Mouse (Mus musculus): ENCODE measurements around the gene St6galnac3.
A peak's percentile ranks its signal among the peaks of the same experiment; 100 is the strongest.
"Not testable (repeated sequence)": the region's sequence is repeated elsewhere in the genome, so short reads cannot be mapped to it uniquely, and the experiment has no call there.

Gene St6galnac3

GRCm38 (mm10) chr3:153408361-153408760 lies 316.6 kb downstream of the St6galnac3 start:
- no peak for DNase-seq (ENCODE audit: low spot score)

GRCm38 (mm10) chr3:153407698-153408097 lies 317.3 kb downstream of the St6galnac3 start:
- DNase-seq (ENCODE audit: low spot score): no peak

GRCm38 (mm10) chr3:153406858-153407257 lies 318.1 kb downstream of the St6galnac3 start:
- no peak for DNase-seq (ENCODE audit: low spot score)

- DNase-seq (ENCODE audit: low spot score): no peak
Observed at GRCm38 (mm10) chr3:153406220-153406619, 318.8 kb downstream of the St6galnac3 start.

GRCm38 (mm10) chr3:153405643-153406042 lies 319.3 kb downstream of the St6galnac3 start:
- DNase-seq (ENCODE audit: low spot score): no peak

- no peak for DNase-seq (ENCODE audit: low spot score)
Observed at GRCm38 (mm10) chr3:153400259-153400658, 324.7 kb downstream of the St6galnac3 start.

- DNase-seq (ENCODE audit: low spot score): peak; percentile 22
Observed at GRCm38 (mm10) chr3:153399574-153399973, 325.4 kb downstream of the St6galnac3 start.

- no peak for DNase-seq (ENCODE audit: low spot score)
Observed at GRCm38 (mm10) chr3:153397726-153398125, 327.2 kb downstream of the St6galnac3 start.

- DNase-seq (ENCODE audit: low spot score): peak; percentile 19
Observed at GRCm38 (mm10) chr3:153396375-153397068, 328.5 kb downstream of the St6galnac3 start.

- no peak for DNase-seq (ENCODE audit: low spot score)
Observed at GRCm38 (mm10) chr3:153395351-153395750, 329.6 kb downstream of the St6galnac3 start.

GRCm38 (mm10) chr3:153394751-153395150 lies 330.2 kb downstream of the St6galnac3 start:
- DNase-seq (ENCODE audit: low spot score): no peak

- no peak for DNase-seq (ENCODE audit: low spot score)
Observed at GRCm38 (mm10) chr3:153394224-153394623, 330.8 kb downstream of the St6galnac3 start.

GRCm38 (mm10) chr3:153391451-153391850 lies 333.5 kb downstream of the St6galnac3 start:
- not testable (repeated sequence) for DNase-seq (ENCODE audit: low spot score)

- not testable (repeated sequence) for DNase-seq (ENCODE audit: low spot score)
Observed at GRCm38 (mm10) chr3:153384651-153385050, 340.3 kb downstream of the St6galnac3 start.

- DNase-seq (ENCODE audit: low spot score): no peak
Observed at GRCm38 (mm10) chr3:153383656-153384055, 341.3 kb downstream of the St6galnac3 start.

- DNase-seq (ENCODE audit: low spot score): no peak
Observed at GRCm38 (mm10) chr3:153365057-153365755, 359.8 kb downstream of the St6galnac3 start.

GRCm38 (mm10) chr3:153364366-153364765 lies 360.6 kb downstream of the St6galnac3 start:
- no peak for DNase-seq (ENCODE audit: low spot score)

GRCm38 (mm10) chr3:153359966-153360365 lies 365.0 kb downstream of the St6galnac3 start:
- no peak for DNase-seq (ENCODE audit: low spot score)

- DNase-seq (ENCODE audit: low spot score): no peak
Observed at GRCm38 (mm10) chr3:153356071-153356470, 368.9 kb downstream of the St6galnac3 start.

- no peak for DNase-seq (ENCODE audit: low spot score)
Observed at GRCm38 (mm10) chr3:153354988-153355297, 370.0 kb downstream of the St6galnac3 start.

GRCm38 (mm10) chr3:153354186-153354987 lies 370.6 kb downstream of the St6galnac3 start:
- DNase-seq (ENCODE audit: low spot score): no peak

- no peak for DNase-seq (ENCODE audit: low spot score)
Observed at GRCm38 (mm10) chr3:153353313-153354103, 371.5 kb downstream of the St6galnac3 start.
